Mouse (Mus musculus): ENCODE measurements around the gene Carmil3.

Carmil3 gene

GRCm38 (mm10) chr14:55542268-55542667 is 51.8 kb downstream of the Carmil3 start:
- DNase-seq (ENCODE audit: low read depth), result no peak

DNA sequence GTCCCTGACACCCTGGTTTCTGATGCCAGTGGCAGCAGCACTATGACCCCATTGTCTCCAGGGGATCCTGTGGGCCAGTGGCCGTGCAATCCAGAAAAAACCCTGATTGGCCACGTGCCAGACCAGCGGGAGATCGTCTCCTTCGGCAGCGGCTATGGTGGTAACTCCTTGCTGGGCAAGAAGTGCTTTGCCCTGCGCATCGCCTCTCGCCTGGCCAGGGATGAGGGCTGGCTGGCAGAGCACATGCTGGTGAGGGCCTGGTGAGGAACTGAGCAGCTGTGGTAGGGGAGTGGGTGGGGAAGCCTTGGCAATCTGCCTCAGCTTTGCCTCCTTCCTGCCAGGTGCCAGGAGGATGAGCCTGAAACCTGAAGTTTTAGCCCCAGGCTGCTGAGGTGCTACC is 53.9 kb downstream of the Carmil3 start:
- no peak for DNase-seq (ENCODE audit: low read depth)

DNA sequence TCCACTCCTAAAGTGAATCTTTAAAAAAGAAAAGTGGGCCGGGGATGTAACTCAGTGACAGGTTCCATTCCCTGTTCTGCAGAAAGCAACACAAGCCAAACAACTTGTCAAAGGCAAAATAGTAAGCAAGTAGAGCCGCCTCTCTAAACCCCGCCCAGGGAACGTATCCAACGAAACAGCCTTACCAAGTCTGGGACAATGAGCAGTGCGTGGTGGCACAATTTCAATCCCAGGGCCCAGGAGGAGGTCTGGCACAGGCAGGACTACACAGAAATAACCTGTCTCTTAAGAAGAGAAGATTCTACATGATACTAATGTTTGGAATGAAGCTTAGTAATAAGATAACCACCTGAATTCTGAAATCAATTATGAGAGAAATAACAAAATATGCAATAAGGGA is 59.7 kb downstream of the Carmil3 start:
- no peak for DNase-seq (ENCODE audit: low read depth)

GRCm38 (mm10) chr14:55551347-55551746 is 60.9 kb downstream of the Carmil3 start:
- DNase-seq (ENCODE audit: low read depth), result no peak

GRCm38 (mm10) chr14:55551794-55552193 is 61.3 kb downstream of the Carmil3 start:
- no peak for DNase-seq (ENCODE audit: low read depth)

DNA sequence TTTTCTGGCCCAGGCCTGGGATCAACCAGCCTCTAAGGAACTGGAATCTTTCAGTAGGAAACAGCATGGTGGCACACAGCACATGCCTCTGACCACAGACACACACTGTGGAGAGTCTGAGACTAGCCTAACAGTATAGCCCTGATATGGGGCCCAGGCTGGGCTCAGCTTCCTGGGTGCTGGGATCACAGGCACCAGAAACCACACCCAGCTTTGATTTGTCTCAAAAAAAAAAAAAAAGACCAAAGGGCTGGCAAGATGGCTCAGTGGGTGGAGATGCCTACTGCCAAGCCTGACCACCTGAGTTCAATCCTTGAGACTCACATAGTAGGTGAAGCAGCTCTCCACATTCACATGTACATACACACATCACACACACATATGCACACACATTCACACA is 64.2 kb downstream of the Carmil3 start:
- no peak for DNase-seq (ENCODE audit: low read depth)

- no peak for DNase-seq (ENCODE audit: low read depth)
These were observed 65.3 kb downstream of the Carmil3 start for GRCm38 (mm10) chr14:55555788-55556187.

- peak; percentile 70 for DNase-seq (ENCODE audit: low read depth)
These were observed 66.6 kb downstream of the Carmil3 start for GRCm38 (mm10) chr14:55557003-55557402.

GRCm38 (mm10) chr14:55557587-55557986 is 67.1 kb downstream of the Carmil3 start:
- no peak for DNase-seq (ENCODE audit: low read depth)
